Mouse (Mus musculus) thymus, postnatal 0 days (tissue): ENCODE measurements around the gene Nicn1. TPM values are rescaled to one million over a fixed set of nuclear protein-coding genes. Genes with fewer than 3 reads are reported as not detected.
"Not testable (repeated sequence)": the region's sequence is repeated elsewhere in the genome, so short reads cannot be mapped to it uniquely, and the experiment has no call there.

Experiments used
- DNase-seq: peaks from one replicate; pipeline ENCODE4 v3.0.0-alpha.2; 2015; ENCODE audit warnings: low spot score
- polyA plus RNA-seq: library from polyadenylated mRNA; unstranded; fragments of >200 nt; fragmentation: Nextera tagmentation; extraction: Ambion mirVana; gene quantifications from 2 replicates; pipeline ENCODE4 v1.2.1, GENCODE M21; 2015

Nicn1 gene
- polyA plus RNA-seq, 1 experiment from 2014 or later = 8.2 TPM

- DNase-seq = peak; percentile 61
Observed at GRCm38 (mm10) chr9:108278697-108279450, 11.4 kb upstream of the Nicn1 start.

- no peak for DNase-seq
Observed at GRCm38 (mm10) chr9:108280071-108280828, 10.0 kb upstream of the Nicn1 start.

GRCm38 (mm10) chr9:108284410-108284809 is 5.8 kb upstream of the Nicn1 start:
- peak; percentile 80 for DNase-seq

- DNase-seq = not testable (repeated sequence)
Observed at GRCm38 (mm10) chr9:108287526-108288238, 2.5 kb upstream of the Nicn1 start.

- DNase-seq = no peak
Observed at GRCm38 (mm10) chr9:108289347-108289746, 882 bp upstream of the Nicn1 start.

GRCm38 (mm10) chr9:108290773-108291172 is 544 bp downstream of the Nicn1 start:
- DNase-seq = no peak

GRCm38 (mm10) chr9:108296453-108297355 is 6.5 kb downstream of the Nicn1 start, which contains the start of gene Amt:
Gene Amt (plus strand): TSS chr9:108296853.
- no peak for DNase-seq

- DNase-seq = no peak
Observed at GRCm38 (mm10) chr9:108301853-108302252, 11.6 kb downstream of the Nicn1 start.

- no peak for DNase-seq
Observed at GRCm38 (mm10) chr9:108304716-108305115, 14.5 kb downstream of the Nicn1 start.

GRCm38 (mm10) chr9:108305170-108305569 is 14.9 kb downstream of the Nicn1 start:
- DNase-seq = no peak

- DNase-seq = peak; percentile 100
Observed at GRCm38 (mm10) chr9:108305629-108306520, 15.6 kb downstream of the Nicn1 start, which contains the start of the genes Rhoa and Tcta. Gene Rhoa (plus strand): TSS chr9:108306129. Gene Tcta (minus strand): TSS chr9:108306160.

GRCm38 (mm10) chr9:108306571-108306980 is 16.3 kb downstream of the Nicn1 start:
- peak; percentile 86 for DNase-seq

GRCm38 (mm10) chr9:108307021-108307807 is 17.0 kb downstream of the Nicn1 start:
- peak; percentile 11 for DNase-seq

- DNase-seq = no peak
Observed at GRCm38 (mm10) chr9:108308141-108308540, 17.9 kb downstream of the Nicn1 start.

- DNase-seq = no peak
Observed at GRCm38 (mm10) chr9:108317572-108317971, 27.3 kb downstream of the Nicn1 start.

- no peak for DNase-seq
Observed at GRCm38 (mm10) chr9:108318462-108318861, 28.2 kb downstream of the Nicn1 start.

GRCm38 (mm10) chr9:108322054-108322453 is 31.8 kb downstream of the Nicn1 start:
- DNase-seq = not testable (repeated sequence)

- DNase-seq = no peak
Observed at GRCm38 (mm10) chr9:108324784-108325183, 34.6 kb downstream of the Nicn1 start.

- DNase-seq = no peak
Observed at GRCm38 (mm10) chr9:108325811-108326210, 35.6 kb downstream of the Nicn1 start.
